Mouse (Mus musculus) liver, embryonic 14.5 days (tissue): Measurements from ENCODE around the gene Dlg1.

ENCODE experiments used
- CTCF ChIP-seq: IDR thresholded peaks from 2 replicates; pipeline ENCODE4 v1.5.1; 2016; ENCODE audit warnings: antibody characterized with exemption, low read depth, control low read depth
- EP300 ChIP-seq: IDR thresholded peaks from 2 replicates; pipeline ENCODE4 v1.6.1; 2016; ENCODE audit warnings: antibody characterized with exemption, low read depth

GRCm38 (mm10) chr16:31883302-31883701 lies 220.1 kb downstream of the Dlg1 start:
- TF ChIP-seq CTCF: no peak
- TF ChIP-seq EP300: no peak
